Mouse (Mus musculus) cerebellum, adult 9-10 months (tissue): Measurements from ENCODE around the gene Gtpbp1.
A peak's percentile ranks its signal among the peaks of the same experiment; 100 is the strongest.

Source experiments
- DNase-seq: peaks from one replicate; pipeline ENCODE4 v3.0.0; 2022

Gtpbp1 gene

DNA sequence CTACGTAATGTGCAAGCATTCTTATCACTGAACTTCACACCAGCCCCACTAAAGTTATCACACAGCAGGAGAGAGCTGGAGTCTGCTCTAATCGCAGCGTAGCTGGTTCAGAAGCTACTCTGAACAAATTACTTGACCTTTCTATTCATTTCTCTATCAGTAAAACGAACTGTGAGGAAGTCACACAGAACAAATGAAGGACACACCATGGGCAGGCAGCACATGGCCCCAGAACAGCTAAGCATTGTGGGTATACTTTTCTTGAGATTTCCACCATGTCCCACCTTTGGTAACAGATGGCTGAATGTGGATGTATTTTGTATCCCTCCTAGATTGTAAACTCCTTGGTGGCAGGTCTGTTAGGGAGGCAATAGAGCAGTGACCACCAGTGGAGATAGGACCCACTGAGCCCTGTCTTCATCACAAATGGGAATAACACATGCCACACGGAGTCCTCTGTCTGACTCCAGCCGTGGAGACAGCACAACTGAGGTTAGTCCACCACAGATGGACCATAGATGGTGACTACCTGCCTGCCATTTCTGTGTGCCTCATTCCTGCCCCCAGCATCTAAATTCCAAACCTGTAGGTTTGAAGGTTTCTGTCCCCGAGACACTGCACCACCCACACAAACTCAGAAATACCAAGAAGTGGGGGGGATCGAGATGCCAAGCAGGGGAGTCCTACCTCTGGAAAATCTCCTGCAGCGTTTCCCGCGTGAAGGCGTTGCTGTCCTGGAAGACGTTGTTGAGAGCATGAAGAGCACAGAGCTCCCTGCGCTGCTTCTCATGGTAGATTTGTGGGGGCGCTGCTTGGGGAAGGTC, 4.4 kb upstream of the Gtpbp1 start:
- DNase-seq, result no peak

DNA sequence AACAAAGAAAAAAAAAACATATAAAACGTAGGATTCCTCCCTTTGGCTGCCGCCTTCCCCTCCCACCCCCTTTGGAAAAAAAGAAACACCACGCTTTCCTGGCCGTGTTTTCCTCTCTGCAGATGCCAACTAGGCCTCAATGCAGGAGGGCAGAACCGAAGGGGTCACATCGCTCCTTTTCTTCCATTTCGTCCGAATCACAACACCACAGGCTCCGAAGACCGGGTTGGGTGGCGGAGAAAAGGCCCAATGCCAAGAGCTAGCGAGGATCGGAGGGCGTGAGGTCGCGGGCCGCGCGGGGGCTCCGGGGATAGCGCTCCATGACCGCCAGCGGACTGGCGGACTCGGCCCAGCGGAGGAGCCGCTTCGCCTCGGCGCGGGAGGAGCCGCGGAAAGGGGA, 3.5 kb upstream of the Gtpbp1 start:
- DNase-seq, result peak; percentile 71

DNA sequence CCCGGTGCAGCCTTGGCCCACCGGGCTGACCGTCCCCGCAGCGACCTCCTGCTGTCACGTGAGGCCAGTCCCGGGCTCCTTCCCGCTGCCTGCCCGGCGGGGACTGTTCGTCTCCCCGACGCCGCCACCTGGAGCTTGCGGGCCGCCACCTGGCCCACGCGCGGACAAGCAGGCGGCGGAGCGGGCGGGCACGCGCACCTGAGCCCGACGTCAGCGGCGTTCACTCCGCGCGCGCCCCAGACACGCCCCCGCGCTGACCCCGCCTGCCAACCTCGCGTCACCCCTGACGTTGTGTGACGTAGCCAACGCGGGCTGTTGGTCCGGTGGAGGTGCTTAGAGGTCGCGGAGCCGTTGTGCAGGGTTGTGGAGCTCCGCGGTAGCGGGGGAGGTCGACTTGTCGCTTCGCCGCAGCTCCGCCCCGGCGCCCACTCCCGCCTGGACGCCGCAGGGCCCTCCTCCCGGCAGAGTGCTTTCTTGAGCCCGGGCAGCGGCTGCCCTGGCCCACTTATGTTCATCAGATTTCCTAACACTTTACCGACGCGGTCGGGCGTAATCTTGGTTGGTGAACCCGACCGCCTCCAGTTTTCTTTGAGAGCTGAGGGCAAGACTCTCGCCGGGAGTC, 2.9 kb upstream of the Gtpbp1 start, which contains the start of gene Josd1:
TSS of gene Josd1 (minus strand) at position 274 of the 622 bp plus-strand sequence.
- DNase-seq, result peak; percentile 98

DNA sequence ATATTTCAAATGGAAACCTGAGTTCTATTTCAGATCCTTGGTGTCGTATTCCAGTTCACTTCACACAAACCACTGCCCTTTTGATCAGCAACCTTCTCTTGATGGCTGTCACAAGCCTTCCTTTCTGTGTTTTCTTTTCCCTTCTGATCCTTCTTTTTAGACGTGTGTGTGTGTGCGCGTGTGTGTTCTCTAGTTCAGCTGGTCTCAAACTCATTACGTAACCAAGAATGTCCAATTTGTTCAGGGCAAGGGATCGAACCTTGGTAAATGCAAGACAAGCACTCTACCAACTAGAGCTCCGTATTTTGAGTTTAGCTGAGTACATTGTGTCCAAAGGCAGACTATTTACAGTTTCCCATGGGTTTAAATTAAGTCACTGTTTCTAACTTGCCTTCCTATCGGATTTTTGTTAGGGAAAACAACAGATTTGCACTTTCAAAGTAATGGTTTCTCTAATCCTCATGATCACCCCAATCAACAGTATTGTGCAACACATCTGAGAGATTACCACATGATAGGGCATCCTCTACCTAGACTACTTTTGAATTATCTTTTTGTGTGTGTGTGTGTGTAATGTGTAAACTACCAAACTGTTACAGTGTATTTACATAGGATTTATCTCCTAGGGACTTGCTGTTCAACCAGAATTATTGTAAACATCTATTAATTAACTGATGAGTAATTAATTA, 2.2 kb upstream of the Gtpbp1 start:
- DNase-seq, result no peak

DNA sequence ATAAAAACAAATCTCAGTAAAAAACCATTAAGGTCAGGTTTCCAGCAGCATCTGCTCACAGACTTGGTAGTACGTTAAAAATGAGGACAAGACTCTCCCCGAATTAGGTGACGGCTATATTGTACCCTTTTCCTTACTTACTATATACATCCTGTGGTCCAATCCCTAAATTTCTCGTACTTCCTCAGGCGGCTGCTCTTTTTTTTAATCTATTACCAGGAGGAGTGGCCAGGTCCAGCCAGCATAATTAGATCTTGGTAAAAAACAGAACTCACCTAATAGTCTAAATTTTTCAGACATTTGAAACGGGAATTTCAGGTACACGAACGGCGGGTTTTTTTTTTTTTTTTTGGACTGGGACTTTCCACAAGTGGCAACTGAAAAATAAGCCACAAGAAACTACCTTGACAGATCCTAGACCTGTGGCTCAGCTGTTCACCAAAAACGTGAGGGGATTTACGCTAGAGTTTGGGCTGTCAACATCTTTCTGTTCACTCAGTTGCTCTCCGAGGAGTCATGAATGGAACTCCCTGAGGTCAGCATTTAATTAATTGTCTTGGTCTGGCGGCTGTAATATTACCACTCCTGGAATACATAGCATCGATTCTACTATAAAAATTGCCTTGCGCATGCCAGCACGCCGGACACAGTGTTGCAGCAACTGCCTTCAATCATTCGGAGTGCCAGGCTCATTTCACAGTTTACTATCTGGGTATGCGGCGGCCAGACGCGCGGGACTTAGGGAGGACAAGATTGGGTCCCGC, 801 bp upstream of the Gtpbp1 start:
- no peak for DNase-seq

- DNase-seq, result peak; percentile 73
Observed at GRCm38 (mm10) chr15:79691023-79691508, 421 bp downstream of the Gtpbp1 start.

- no peak for DNase-seq
Observed at GRCm38 (mm10) chr15:79692334-79692733, 1.7 kb downstream of the Gtpbp1 start.

GRCm38 (mm10) chr15:79693740-79694139, 3.1 kb downstream of the Gtpbp1 start:
- no peak for DNase-seq

DNA sequence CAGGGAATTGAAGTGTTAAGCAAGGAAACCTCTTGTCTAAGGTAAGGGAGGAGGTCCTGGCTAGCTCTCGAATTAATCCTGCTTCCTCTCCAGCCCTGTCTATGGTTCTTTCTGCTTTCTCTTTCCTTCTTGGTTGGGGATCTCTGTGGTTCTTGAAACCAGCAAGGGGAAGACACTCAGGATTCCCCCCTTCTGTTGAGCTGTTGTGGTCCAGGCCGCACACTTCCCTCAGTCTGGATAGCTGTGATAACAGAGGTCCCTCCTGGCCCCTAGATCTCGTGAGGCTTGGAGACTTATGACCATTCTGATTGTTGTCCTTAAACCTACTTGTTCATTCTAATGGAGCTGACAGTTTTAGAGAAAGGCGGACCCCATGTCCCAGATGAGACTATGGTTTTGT, 3.9 kb downstream of the Gtpbp1 start:
- no peak for DNase-seq

- no peak for DNase-seq
Observed at GRCm38 (mm10) chr15:79695516-79695915, 4.9 kb downstream of the Gtpbp1 start.

DNA sequence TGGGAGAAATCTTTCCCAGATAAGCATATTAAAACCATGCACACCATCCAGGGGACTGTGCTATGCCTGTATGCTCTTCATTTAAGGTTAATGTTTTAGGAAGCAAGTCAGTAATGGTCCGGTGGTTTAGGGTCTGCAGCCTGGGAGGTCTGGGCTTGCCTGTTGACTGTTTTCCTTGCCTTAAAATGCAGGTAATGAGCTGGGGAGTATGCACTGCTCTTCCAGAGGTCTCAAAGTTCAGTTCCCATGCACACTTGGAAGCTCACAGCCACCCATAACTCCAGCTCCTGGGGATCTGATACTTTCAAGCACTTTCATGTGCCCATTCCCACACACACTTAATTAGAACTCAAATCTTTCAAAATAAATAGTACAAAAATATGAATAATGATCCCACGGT, 5.9 kb downstream of the Gtpbp1 start:
- no peak for DNase-seq

DNA sequence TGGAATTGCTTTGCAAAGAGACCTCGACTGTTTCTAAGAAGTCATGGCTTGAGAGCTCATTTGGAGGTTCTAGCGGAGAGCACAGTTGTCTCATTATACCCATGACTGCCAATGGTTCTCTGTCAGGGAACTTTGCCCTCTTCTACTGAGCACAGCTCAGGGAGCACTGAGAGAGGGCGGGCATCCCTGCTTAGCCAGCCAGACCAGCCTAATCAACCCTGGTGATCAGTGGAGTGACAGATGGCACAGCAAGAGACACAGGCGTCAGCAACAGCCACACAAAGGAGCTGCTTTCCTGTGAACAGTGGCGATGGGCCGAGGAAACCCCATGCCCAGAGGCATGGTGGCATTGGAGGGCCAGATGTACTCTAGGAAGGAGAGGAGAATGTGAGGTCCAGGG, 6.4 kb downstream of the Gtpbp1 start:
- DNase-seq, result peak; percentile 70

GRCm38 (mm10) chr15:79697558-79698187, 7.0 kb downstream of the Gtpbp1 start:
- no peak for DNase-seq

- no peak for DNase-seq
Observed at GRCm38 (mm10) chr15:79706603-79707214, 16.1 kb downstream of the Gtpbp1 start.

DNA sequence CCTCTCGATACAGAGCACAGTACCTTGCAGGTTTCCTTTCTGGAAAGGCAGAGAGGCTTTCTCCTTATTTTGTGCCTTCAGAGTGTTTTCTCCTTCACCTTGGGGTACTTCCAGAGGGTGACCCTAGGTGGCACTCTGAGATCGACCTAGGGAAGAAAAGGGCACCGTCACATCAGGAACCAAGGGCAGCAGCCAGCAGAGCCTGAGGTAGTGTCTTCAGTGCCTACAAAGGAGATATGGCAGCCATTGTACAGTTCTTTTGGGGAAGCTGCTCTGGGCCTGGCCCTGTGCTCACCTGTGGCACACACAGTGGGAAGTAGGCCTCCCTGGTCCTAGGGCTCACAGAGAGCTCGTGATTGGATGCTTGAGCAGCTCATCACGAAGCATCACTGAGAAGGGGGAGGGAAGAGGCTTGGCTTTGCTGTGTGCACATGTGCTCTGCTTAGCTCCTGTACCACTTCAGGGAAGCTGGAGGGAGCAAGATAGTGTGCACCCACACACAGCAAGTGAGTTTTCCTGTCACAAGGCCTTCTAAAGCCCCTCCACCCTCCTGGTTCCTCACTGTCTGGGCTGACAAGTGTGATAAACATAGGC, 17.7 kb downstream of the Gtpbp1 start:
- DNase-seq, result no peak

GRCm38 (mm10) chr15:79715646-79716045, 25.0 kb downstream of the Gtpbp1 start:
- DNase-seq, result peak; percentile 81

DNA sequence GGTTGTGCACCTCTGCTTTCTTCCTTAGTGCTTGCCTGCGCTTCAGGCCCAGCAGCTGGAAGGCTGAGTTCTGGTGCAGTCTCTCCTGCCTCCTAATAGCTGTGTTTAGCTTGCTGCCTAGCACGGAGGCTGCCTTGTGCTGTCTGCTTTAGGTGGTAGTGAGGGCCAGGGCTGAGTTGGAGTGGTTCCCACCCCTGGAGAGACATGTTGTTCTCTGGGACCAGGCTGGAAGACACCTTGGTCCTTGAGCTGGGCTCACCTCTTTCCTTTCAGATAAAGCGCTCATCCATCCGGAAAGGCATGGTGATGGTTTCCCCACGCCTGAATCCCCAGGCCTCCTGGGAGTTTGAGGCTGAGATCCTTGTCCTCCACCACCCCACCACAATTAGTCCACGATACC, 26.1 kb downstream of the Gtpbp1 start:
- DNase-seq, result peak; percentile 72

- no peak for DNase-seq
Observed at GRCm38 (mm10) chr15:79720267-79720666, 29.6 kb downstream of the Gtpbp1 start.

DNA sequence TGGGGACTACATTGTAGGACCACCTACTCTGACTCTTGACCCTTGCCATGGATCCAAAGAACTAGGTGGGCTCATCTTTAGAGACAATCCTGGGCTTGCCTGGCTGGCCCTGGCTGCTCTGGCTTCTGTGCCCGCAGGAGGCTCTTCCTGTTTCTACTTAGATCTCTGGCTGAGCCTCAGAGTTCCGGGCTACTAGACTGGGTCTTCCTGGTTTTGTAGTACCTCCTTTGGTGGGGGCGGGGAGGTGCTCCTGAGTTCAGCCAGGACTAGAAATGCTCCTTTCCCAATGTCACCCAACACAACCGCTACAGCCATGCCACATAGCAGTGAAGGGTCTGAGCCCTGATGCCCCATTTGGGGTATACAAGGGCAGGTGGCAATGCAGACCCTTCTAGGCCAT, 30.2 kb downstream of the Gtpbp1 start:
- DNase-seq, result no peak

DNA sequence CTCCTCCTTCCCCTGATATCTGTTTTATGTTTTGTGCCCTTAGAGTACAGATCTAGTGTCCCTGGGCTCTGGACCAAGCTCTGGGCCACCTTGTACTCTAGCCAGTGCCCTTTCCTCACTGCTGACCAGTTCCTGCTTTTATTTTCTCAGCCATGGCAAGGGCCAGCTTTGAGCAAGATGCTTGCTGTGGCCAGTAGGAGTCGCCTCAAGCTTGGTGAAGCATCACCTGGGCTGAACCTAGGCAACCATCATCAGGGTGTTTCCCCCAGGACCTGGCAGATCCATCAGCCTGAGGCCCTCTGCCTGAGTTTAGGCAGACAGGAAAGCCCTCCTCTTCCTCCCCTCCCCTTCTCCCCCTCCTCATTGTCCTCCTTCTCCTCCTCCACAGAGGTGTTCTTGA, 32.8 kb downstream of the Gtpbp1 start:
- DNase-seq, result no peak

DNA sequence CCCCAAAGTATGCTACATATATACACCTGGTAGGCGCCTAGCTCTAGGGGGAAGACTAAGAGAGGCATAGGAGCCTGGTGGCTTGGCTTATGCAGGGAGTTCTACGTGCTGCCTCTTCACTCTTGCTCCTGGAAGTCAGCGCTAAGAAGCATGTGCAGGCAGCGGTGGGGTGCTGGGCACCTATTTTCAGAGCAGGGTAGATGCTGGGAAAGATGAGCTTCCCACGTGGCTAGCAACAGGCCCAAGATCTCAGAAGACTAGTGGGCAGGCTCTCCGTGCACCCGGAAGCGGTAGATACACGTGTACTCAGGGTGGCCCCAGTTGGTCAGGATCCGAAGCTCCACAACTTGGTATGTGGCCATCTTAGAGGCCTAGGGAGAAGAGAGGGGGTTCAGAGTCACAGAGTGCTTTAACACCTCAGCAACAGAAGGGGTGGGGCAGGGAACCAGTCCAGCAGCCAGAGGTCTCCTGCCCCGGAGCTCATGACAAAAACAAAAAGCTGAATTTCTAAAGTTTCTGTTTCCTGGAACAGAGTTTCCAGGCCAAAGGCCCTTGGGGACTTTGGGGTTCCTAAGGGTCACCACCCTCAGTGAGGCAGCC, 34.6 kb downstream of the Gtpbp1 start:
- DNase-seq, result no peak
